Mouse (Mus musculus) CH12.LX (cell line): ENCODE data around the gene Xylt1. TPM values are rescaled to one million over a fixed set of nuclear protein-coding genes. Genes with fewer than 3 reads are reported as not detected.

Experiments used
- DNase-seq: peaks from one replicate; pipeline ENCODE4 v3.0.0-alpha.2; 2013; ENCODE audit errors: extremely low read depth
- H3K27ac ChIP-seq: 2 replicates; pipeline ENCODE4 v1.5.1; 2012; ENCODE audit warnings: low read depth, mild to moderate bottlenecking, control low read depth, moderate library complexity; ENCODE audit not compliant: insufficient read depth
- H3K27me3 ChIP-seq: replicated peaks from 2 replicates; pipeline ENCODE3; 2012; ENCODE audit warnings: inconsistent platforms
- H3K36me3 ChIP-seq, 2 experiments: replicated peaks in 1 of 2; 2 replicates each; pipeline versions ENCODE3 to v1.6.1; 2012; ENCODE audit warnings: inconsistent platforms in 1 of 2, low read length in 1 of 2, mild to moderate bottlenecking in 1 of 2, mixed read lengths in 1 of 2, moderate library complexity in 1 of 2; ENCODE audit not compliant: control insufficient read depth in 1 of 2, insufficient read depth in 1 of 2
- H3K4me1 ChIP-seq, 2 experiments: 2 replicates each; pipeline ENCODE4 v1.6.1; 2012; ENCODE audit warnings: inconsistent platforms in 1 of 2, moderate library complexity in 1 of 2; ENCODE audit not compliant: insufficient read depth in 2 of 2, control insufficient read depth in 1 of 2
- H3K4me2 ChIP-seq: 2 replicates; pipeline ENCODE4 v1.6.1; 2012; ENCODE audit warnings: low read depth, mild to moderate bottlenecking, control low read depth; ENCODE audit not compliant: poor library complexity, insufficient read depth, severe bottlenecking
- H3K4me3 ChIP-seq, 3 experiments: fragments of 150-350 bp in 1 of 3; sonication (generic) in 1 of 3; replicated peaks in 1 of 3; 2 replicates each; pipeline versions ENCODE3 to v1.5.1; 2011 to 2012; ENCODE audit warnings: low read depth in 2 of 3, low read length in 2 of 3, mild to moderate bottlenecking in 2 of 3, moderate library complexity in 2 of 3, control low read depth in 1 of 3, improper control_type of control experiment in 1 of 3, inconsistent platforms in 1 of 3, mixed read lengths in 1 of 3; ENCODE audit not compliant: poor library complexity in 1 of 3
- H3K79me2 ChIP-seq: replicated peaks from 2 replicates; pipeline ENCODE4 v1.6.1; 2012; ENCODE audit warnings: mild to moderate bottlenecking, moderate library complexity; ENCODE audit not compliant: control insufficient read depth, poor library complexity, insufficient read depth, severe bottlenecking; ENCODE audit errors: extremely low read depth
- H3K9ac ChIP-seq: 2 replicates; pipeline ENCODE4 v1.6.1; 2012; ENCODE audit warnings: low read depth, mild to moderate bottlenecking, control low read depth, moderate library complexity; ENCODE audit not compliant: insufficient read depth
- H3K9me3 ChIP-seq: replicated peaks from 2 replicates; pipeline ENCODE3; 2012; ENCODE audit warnings: low read length, inconsistent platforms, mixed read lengths
- BHLHE40 ChIP-seq: IDR thresholded peaks from 2 replicates; pipeline ENCODE4 v1.6.1; 2011; ENCODE audit warnings: mild to moderate bottlenecking, low read depth, low read length, improper control_type of control experiment
- CHD2 ChIP-seq: IDR thresholded peaks from 2 replicates; pipeline ENCODE4 v1.6.1; 2011; ENCODE audit warnings: low read length, improper control_type of control experiment
- E2F4 ChIP-seq: IDR thresholded peaks from 2 replicates; pipeline ENCODE4 v1.6.1; 2011; ENCODE audit warnings: low read depth, low read length, improper control_type of control experiment; ENCODE audit not compliant: insufficient replicate concordance
- ETS1 ChIP-seq: conservative IDR thresholded peaks from 2 replicates; pipeline ENCODE4 v1.6.1; 2012; ENCODE audit warnings: low read depth, mild to moderate bottlenecking, inconsistent platforms, low read length, improper control_type of control experiment, moderate library complexity
- GABPA ChIP-seq: IDR thresholded peaks from 2 replicates; pipeline ENCODE4 v1.6.1; 2012; ENCODE audit warnings: low read depth, low read length, improper control_type of control experiment, inconsistent platforms; ENCODE audit not compliant: insufficient replicate concordance
- HCFC1 ChIP-seq: IDR thresholded peaks from 2 replicates; pipeline ENCODE4 v1.6.1; 2012; ENCODE audit warnings: low read depth, mild to moderate bottlenecking, inconsistent platforms, low read length, improper control_type of control experiment
- IRF4 ChIP-seq: IDR thresholded peaks from 2 replicates; pipeline ENCODE4 v1.6.1; 2014; ENCODE audit warnings: low read depth, mild to moderate bottlenecking, inconsistent platforms, low read length, improper control_type of control experiment
- JUN ChIP-seq: IDR thresholded peaks from 2 replicates; pipeline ENCODE4 v1.6.1; 2011; ENCODE audit warnings: low read depth, mild to moderate bottlenecking, low read length, improper control_type of control experiment, moderate library complexity; ENCODE audit not compliant: insufficient read depth
- KAT2A ChIP-seq: IDR thresholded peaks from 2 replicates; pipeline ENCODE4 v1.6.1; 2012; ENCODE audit warnings: low read length, improper control_type of control experiment, inconsistent platforms; ENCODE audit not compliant: insufficient replicate concordance
- MAFK ChIP-seq: IDR thresholded peaks from 2 replicates; pipeline ENCODE4 v1.6.1; 2011; ENCODE audit warnings: low read length, improper control_type of control experiment; ENCODE audit not compliant: insufficient replicate concordance
- MAX ChIP-seq: IDR thresholded peaks from 2 replicates; pipeline ENCODE4 v1.6.1; 2011; ENCODE audit warnings: low read length, improper control_type of control experiment
- MAZ ChIP-seq: IDR thresholded peaks from 2 replicates; pipeline ENCODE4 v1.6.1; 2012; ENCODE audit warnings: low read depth, mild to moderate bottlenecking, inconsistent platforms, low read length, improper control_type of control experiment, moderate library complexity
- MYC ChIP-seq: IDR thresholded peaks from 2 replicates; pipeline ENCODE4 v1.6.1; 2011; ENCODE audit warnings: low read depth, mild to moderate bottlenecking, improper control_type of control experiment, low read length
- NELFE ChIP-seq: IDR thresholded peaks from 2 replicates; pipeline ENCODE4 v1.6.1; 2011; ENCODE audit warnings: low read depth, low read length, improper control_type of control experiment
- NRF1 ChIP-seq: IDR thresholded peaks from 2 replicates; pipeline ENCODE4 v1.6.1; 2014; ENCODE audit warnings: low read depth, mild to moderate bottlenecking, inconsistent platforms, low read length, improper control_type of control experiment, moderate library complexity
- POLR2AphosphoS2 ChIP-seq: IDR thresholded peaks from 2 replicates; pipeline ENCODE4 v1.6.1; 2011; ENCODE audit warnings: low read depth, low read length, improper control_type of control experiment
- RCOR1 ChIP-seq: conservative IDR thresholded peaks from 2 replicates; pipeline ENCODE4 v1.6.1; 2012; ENCODE audit warnings: low read depth, mild to moderate bottlenecking, inconsistent platforms, low read length, improper control_type of control experiment
- SIN3A ChIP-seq: IDR thresholded peaks from 2 replicates; pipeline ENCODE4 v1.6.1; 2012; ENCODE audit warnings: low read length, improper control_type of control experiment, inconsistent platforms
- SMC3 ChIP-seq: IDR thresholded peaks from 2 replicates; pipeline ENCODE4 v1.6.1; 2011; ENCODE audit warnings: low read depth, low read length, improper control_type of control experiment
- UBTF ChIP-seq: IDR thresholded peaks from 2 replicates; pipeline ENCODE4 v1.6.1; 2012; ENCODE audit warnings: low read depth, mild to moderate bottlenecking, inconsistent platforms, low read length, improper control_type of control experiment, moderate library complexity
- USF1 ChIP-seq: IDR thresholded peaks from 2 replicates; pipeline ENCODE4 v1.6.1; 2014; ENCODE audit warnings: low read depth, mild to moderate bottlenecking, inconsistent platforms, low read length, improper control_type of control experiment
- USF2 ChIP-seq: conservative IDR thresholded peaks from 2 replicates; pipeline ENCODE4 v1.6.1; 2011; ENCODE audit warnings: low read depth, low read length, improper control_type of control experiment
- ZC3H11A ChIP-seq: IDR thresholded peaks from 2 replicates; pipeline ENCODE4 v1.6.1; 2012; ENCODE audit warnings: low read depth, mild to moderate bottlenecking, inconsistent platforms, low read length, improper control_type of control experiment
- ZNF384 ChIP-seq: IDR thresholded peaks from 2 replicates; pipeline ENCODE4 v1.6.1; 2012; ENCODE audit warnings: low read depth, low read length, improper control_type of control experiment, inconsistent platforms
- dilution Hi-C: fragments of 300-500 bp; cut with MboI; formaldehyde crosslinking; loops from 2 replicates; pipeline ENCODE4 v1.14.3; 2020; ENCODE audit warnings: low sequenced_read_pairs; ENCODE audit not compliant: extremely low pct_unique_long_range_greater_than_20kb, extremely low pct_ligation_motif_present
- in situ Hi-C: fragments of 300-500 bp; cut with MboI; formaldehyde crosslinking; loops from 3 replicates; pipeline ENCODE4 v1.14.3; 2019; ENCODE audit warnings: low sequenced_read_pairs, low pct_ligation_motif_present, low pct_unique_long_range_greater_than_20kb, mixed read lengths
- polyA plus RNA-seq: library from polyadenylated mRNA; unstranded; fragments of >175 nt; gene quantifications from 2 replicates; pipeline ENCODE4 v1.2.1, GENCODE M21; 2012; ENCODE audit warnings: low read depth; ENCODE audit not compliant: insufficient read length
- total RNA-seq, 2 experiments: library from RNA; depleted of rRNA; stranded (reverse); fragments of 300-350 nt in 1 of 2; fragments of >200 nt in 1 of 2; gene quantifications; 2 replicates each; pipeline ENCODE4 v1.2.3; 2012 to 2014

The Xylt1 gene
- total and polyA plus RNA-seq, 3 experiments, result 0.38 to 0.84 (median 0.38) TPM

- Histone ChIP-seq H3K79me2 (no peaks in the 10 kb centered on the region), H3K9ac (no peak overlapping the region), H3K4me1 (peaks cover 27 to 61% of the 10 kb centered on the region in 2 experiments), H3K36me3 (no peaks in the 10 kb centered on the region), H3K27ac (no peak overlapping the region), H3K4me3 (no peak overlapping the region), H3K27me3 (no peaks in the 10 kb centered on the region), H3K4me2 (no peak overlapping the region), H3K9me3 (no peaks in the 10 kb centered on the region)
- in situ Hi-C loops, result no loop called here
- no peak for TF ChIP-seq GABPA
- TF ChIP-seq NRF1, result no peak
- no peak for TF ChIP-seq MYC
- no peak for TF ChIP-seq HCFC1
- TF ChIP-seq USF1, result no peak
- TF ChIP-seq MAX, result no peak
- TF ChIP-seq ZNF384, result no peak
- TF ChIP-seq IRF4, result no peak
- no peak for TF ChIP-seq ZC3H11A
- TF ChIP-seq SMC3, result no peak
- no peak for TF ChIP-seq MAFK
- TF ChIP-seq KAT2A, result no peak
- no peak for TF ChIP-seq RCOR1
- TF ChIP-seq NELFE, result no peak
- TF ChIP-seq JUN, result no peak
- TF ChIP-seq SIN3A, result no peak
- TF ChIP-seq CHD2, result no peak
- TF ChIP-seq USF2, result no peak
- no peak for TF ChIP-seq UBTF
- no peak for DNase-seq
- dilution Hi-C loops, result no loop called here
Observed at GRCm38 (mm10) chr7:117429483-117429882, 48.7 kb downstream of the Xylt1 start.

DNA sequence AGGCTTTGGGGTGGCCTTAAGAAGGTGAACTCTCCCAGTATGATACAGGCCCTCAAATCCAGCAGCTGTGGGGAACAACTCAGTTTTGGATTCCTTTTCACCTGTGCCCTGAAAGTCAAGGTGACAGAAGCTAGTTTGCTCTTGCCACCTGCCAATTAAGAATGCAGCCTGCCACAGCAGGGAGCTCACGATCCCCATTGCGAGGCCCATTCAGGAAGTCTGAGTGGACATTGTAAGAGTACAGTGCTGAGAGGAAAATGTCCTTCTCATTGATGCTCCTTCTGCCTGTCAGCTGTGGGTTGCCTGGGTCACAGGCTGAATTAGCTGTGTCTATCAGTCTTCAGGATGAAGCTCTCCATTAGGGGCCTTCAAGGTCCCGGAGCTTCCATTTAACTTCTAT is 49.1 kb downstream of the Xylt1 start:
- no peak overlapping the region for H3K27ac ChIP-seq
- H3K4me3 ChIP-seq, result no peak overlapping the region
- TF ChIP-seq CHD2 (no peak), POLR2AphosphoS2 (no peak), BHLHE40 (no peak), MAZ (no peak), ETS1 (no peak), JUN (no peak), IRF4 (no peak), RCOR1 (no peak), E2F4 (no peak), KAT2A (no peak), MAX (no peak)
- H3K79me2 ChIP-seq, result no peaks in the 10 kb centered on the region
- peaks cover 29 to 65% of the 10 kb centered on the region in 2 experiments for H3K4me1 ChIP-seq
- no peak overlapping the region for H3K4me2 ChIP-seq
- H3K27me3 ChIP-seq, result no peaks in the 10 kb centered on the region
- dilution Hi-C loops, result no loop called here
- H3K36me3 ChIP-seq, result no peaks in the 10 kb centered on the region
- no peak overlapping the region for H3K9ac ChIP-seq
- in situ Hi-C loops, result no loop called here
- no peak for DNase-seq
- no peaks in the 10 kb centered on the region for H3K9me3 ChIP-seq
